Mouse (Mus musculus): Measurements from ENCODE around the gene A230050P20Rik.

DNA sequence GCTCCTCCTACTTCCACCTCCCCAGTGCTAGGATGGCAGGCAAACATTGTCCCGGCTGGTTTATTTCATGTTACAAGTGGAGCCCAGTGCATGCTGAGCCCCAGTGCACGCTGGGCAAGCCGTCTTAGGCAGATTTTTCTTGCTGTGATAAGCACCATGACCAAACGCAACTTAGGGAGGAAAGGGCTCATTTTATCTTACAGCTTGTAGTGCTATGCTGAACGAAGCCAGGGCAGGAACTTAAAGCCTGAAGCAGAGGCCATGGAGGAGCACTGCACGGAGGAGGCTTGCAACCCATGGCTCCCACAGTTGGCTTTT, 33.7 kb downstream of the A230050P20Rik start:
- TF ChIP-seq CTCF (IDR thresholded peaks at IDR 0.05; ENCODE audit: low read depth) (no peak), EP300 (IDR thresholded peaks at IDR 0.05; ENCODE audit: low read depth) (no peak)

All from liver, postnatal 0 days (tissue).